Mouse (Mus musculus) cortical plate, adult 2 months (tissue): ENCODE results near the gene Prrxl1.

Experiments used
- CTCF ChIP-seq: fragments of 200-500 bp; IDR thresholded peaks from 2 replicates; pipeline ENCODE4 v1.5.1; 2011; ENCODE audit warnings: mild to moderate bottlenecking, control low read depth, low read length; ENCODE audit not compliant: insufficient read depth; ENCODE audit errors: extremely low read depth
- POLR2A ChIP-seq: fragments of 200-500 bp; IDR thresholded peaks from 2 replicates; pipeline ENCODE4 v1.6.1; 2011; ENCODE audit warnings: mild to moderate bottlenecking, low read length, control low read depth; ENCODE audit not compliant: insufficient read depth; ENCODE audit errors: extremely low read depth

DNA sequence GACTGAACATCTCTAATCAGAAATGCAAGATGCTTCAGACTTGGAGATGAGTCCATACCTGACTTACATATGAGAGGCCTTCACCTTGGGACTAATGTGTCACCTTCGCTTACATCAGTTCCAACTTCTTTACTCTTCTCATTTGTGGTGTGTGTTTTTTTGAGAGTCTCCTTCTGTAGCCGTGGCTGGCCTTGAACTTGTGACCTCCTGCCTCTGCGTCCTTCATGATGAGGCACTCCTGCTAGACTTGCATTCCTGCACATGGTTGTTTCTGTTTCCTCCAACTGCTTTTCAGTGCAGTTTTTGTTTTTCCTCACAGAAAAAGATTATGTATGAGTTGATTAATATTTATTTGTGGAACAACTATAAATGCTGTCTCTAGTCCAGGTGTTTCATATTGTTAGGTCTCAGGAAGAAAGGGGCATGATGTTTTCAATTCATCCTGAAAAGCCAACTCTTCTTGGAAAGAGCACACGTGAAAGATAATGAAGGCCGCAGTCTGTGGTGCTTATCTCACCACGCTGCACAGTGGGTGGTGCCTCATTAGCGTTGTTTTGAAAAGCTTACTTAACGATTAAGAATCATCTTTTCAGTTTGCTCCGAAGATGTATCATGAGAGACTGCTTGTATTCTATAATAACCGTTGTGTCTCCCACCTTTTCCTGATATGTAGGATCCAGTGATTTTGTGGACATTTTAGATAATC is 45.9 kb upstream of the Prrxl1 start:
- TF ChIP-seq CTCF, result no peak
- TF ChIP-seq POLR2A, result no peak
